Mouse (Mus musculus): Measurements from ENCODE around the gene Ttc9c.

DNA sequence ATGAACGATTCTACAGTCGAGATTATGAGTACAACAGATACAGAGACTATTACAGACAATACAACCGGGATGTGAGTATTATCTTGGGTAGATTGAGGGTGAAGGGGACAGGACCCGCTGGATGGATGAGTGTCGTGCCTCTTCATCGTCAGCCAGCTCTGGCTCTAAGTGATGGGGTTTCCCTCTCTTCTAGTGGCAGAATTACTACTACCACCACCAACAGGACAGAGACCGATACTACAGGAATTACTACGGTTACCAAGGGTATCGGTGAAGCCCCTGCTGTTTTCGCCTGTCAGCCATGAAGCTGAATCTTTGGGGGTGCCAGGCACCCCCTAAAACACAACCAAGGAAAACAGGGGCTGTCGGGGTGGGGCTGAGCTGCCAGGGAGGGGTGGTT lies 12.1 kb upstream of the Ttc9c start:
- no peak for TF ChIP-seq TAL1 (IDR thresholded peaks at IDR 0.05; ENCODE audit: low read length)
- no peak for TF ChIP-seq GATA1 (IDR thresholded peaks at IDR 0.05; ENCODE audit: low read length)

Data from erythroblast, embryonic 14.5 days (primary cell).